Mouse (Mus musculus): ENCODE results near the gene Lyrm9. TPM values are rescaled to one million over a fixed set of nuclear protein-coding genes. Genes with fewer than 3 reads are reported as not detected.

Lyrm9 gene
- polyA plus RNA-seq, 1 experiment from 2014 or later = 20.4 TPM

DNA sequence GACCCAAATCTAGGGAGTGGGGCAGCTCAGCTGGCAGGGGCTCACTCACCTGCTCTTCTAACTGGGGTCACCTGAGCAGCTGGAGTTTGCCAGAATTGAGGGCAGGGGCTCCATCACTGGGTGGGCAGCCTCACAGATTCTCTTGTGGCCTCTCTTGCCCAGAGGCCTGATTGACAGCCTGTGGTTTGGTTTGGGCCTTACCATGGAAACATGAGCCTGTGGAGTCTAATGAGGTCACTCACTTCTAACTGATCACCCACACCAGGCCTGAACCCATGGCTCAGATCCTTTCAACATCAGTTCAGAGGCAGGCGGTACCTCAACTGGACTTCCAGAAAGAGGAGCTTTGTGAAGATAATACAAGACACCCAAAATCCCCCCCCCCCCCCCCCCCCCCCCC lies 60.3 kb downstream of the Lyrm9 start:
- Histone ChIP-seq H3K27me3 (replicated peaks; ENCODE audit: control insufficient read depth, insufficient read depth, low read length) (no peaks in the 10 kb centered on the region), H3K4me1 (replicated peaks; ENCODE audit: control insufficient read depth, insufficient read depth, low read length) (no peaks in the 10 kb centered on the region), H3K27ac (ENCODE audit: low read depth, low read length) (no peak overlapping the region), H3K36me3 (ENCODE audit: control insufficient read depth, insufficient read depth) (no peaks in the 10 kb centered on the region), H3K4me2 (replicated peaks; ENCODE audit: low read depth) (no peak overlapping the region), H3K4me3 (ENCODE audit: low read depth, low read length) (no peak overlapping the region), H3K9ac (ENCODE audit: low read depth, low read length) (no peak overlapping the region), H3K9me3 (ENCODE audit: control insufficient read depth) (no peaks in the 10 kb centered on the region)
- TF ChIP-seq CTCF (IDR thresholded peaks at IDR 0.05; ENCODE audit: low read depth) = no peak
- WGBS = 77% methylated on average over 1 of the region's 1 CpGs
- ATAC-seq = 0 out of 2 replicates have a peak, but pooled peaks have one; percentile 4

GRCm38 (mm10) chr11:78887102-78887971 lies 61.0 kb downstream of the Lyrm9 start:
- Histone ChIP-seq H3K27me3 (replicated peaks; ENCODE audit: control insufficient read depth, insufficient read depth, low read length) (no peaks in the 10 kb centered on the region), H3K9ac (ENCODE audit: low read depth, low read length) (no peak overlapping the region), H3K4me2 (replicated peaks; ENCODE audit: low read depth) (no peak overlapping the region; the same call in 1 of the 2 replicates), H3K27ac (ENCODE audit: low read depth, low read length) (no peak overlapping the region), H3K9me3 (ENCODE audit: control insufficient read depth) (no peaks in the 10 kb centered on the region), H3K4me3 (ENCODE audit: low read depth, low read length) (no peak overlapping the region), H3K36me3 (ENCODE audit: control insufficient read depth, insufficient read depth) (no peaks in the 10 kb centered on the region), H3K4me1 (replicated peaks; ENCODE audit: control insufficient read depth, insufficient read depth, low read length) (no peaks in the 10 kb centered on the region)
- TF ChIP-seq CTCF (IDR thresholded peaks at IDR 0.05; ENCODE audit: low read depth) = no peak
- ATAC-seq = peak; percentile 57; the same call in 1 of the 2 replicates
- WGBS = 41% methylated on average over 9 of the region's 9 CpGs

DNA sequence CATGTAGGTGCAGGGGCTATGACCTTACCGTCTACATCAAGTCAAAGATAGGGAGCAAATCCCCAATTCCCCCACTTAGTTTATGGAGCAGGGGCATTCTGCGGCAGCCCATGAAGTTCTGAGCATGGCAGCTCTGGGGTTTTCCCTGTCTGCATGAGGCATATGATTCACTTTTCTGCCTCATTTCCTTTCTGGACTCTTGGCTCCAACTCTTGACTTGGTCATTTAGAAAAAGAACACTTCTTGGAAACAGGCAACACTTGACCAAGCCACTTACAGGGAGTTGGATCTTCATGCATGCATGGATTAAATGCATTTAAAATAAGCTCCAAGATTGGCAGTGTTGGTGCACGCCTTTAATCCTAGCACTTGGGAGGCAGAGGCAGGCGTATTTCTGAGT lies 62.8 kb downstream of the Lyrm9 start:
- no peaks in the 10 kb centered on the region for H3K36me3 ChIP-seq (ENCODE audit: control insufficient read depth, insufficient read depth)
- H3K4me2 ChIP-seq (replicated peaks; ENCODE audit: low read depth) = no peak overlapping the region
- no peak for TF ChIP-seq CTCF (IDR thresholded peaks at IDR 0.05; ENCODE audit: low read depth)
- ATAC-seq = no peak
- H3K4me1 ChIP-seq (replicated peaks; ENCODE audit: control insufficient read depth, insufficient read depth, low read length) = no peaks in the 10 kb centered on the region
- no peak overlapping the region for H3K9ac ChIP-seq (ENCODE audit: low read depth, low read length)
- no peak overlapping the region for H3K27ac ChIP-seq (ENCODE audit: low read depth, low read length)
- H3K4me3 ChIP-seq (ENCODE audit: low read depth, low read length) = no peak overlapping the region
- 89% methylated on average over 4 of the region's 4 CpGs for WGBS
- no peaks in the 10 kb centered on the region for H3K27me3 ChIP-seq (replicated peaks; ENCODE audit: control insufficient read depth, insufficient read depth, low read length)
- H3K9me3 ChIP-seq (ENCODE audit: control insufficient read depth) = no peaks in the 10 kb centered on the region

Other genes starting within 250 kb of the Lyrm9 start
- gene Nlk, start 129.2 kb upstream of the Lyrm9 start, polyA plus RNA-seq (2015; fragmentation: Nextera tagmentation; extraction: Ambion mirVana) = 14.2 and 15.7 TPM in 2 replicates
- gene Ccnq, start 74.9 kb upstream of the Lyrm9 start, polyA plus RNA-seq (2015; fragmentation: Nextera tagmentation; extraction: Ambion mirVana) = 32.0 and 33.4 TPM in 2 replicates
- 0.21 and 0.26 TPM in 2 replicates for gene Nos2, start 94.2 kb downstream of the Lyrm9 start, polyA plus RNA-seq (2015; fragmentation: Nextera tagmentation; extraction: Ambion mirVana)
- 526 and 586 TPM in 2 replicates for gene Lgals9, start 158.4 kb downstream of the Lyrm9 start, polyA plus RNA-seq (2015; fragmentation: Nextera tagmentation; extraction: Ambion mirVana)

Data from intestine, postnatal 0 days (tissue).